Mouse (Mus musculus): ENCODE measurements around the gene Zfp605. TPM values are rescaled to one million over a fixed set of nuclear protein-coding genes. Genes with fewer than 3 reads are reported as not detected.

Zfp605 gene
- polyA plus RNA-seq, 1 experiment = 0.01 TPM

- no peak overlapping the region for H3K4me3 ChIP-seq (replicated peaks)
- TF ChIP-seq TAL1 (IDR thresholded peaks at IDR 0.05; ENCODE audit: low read length) = no peak
- no peak for TF ChIP-seq GATA1 (IDR thresholded peaks at IDR 0.05; ENCODE audit: low read length)
- peaks cover 53% of the 10 kb centered on the region for H3K36me3 ChIP-seq (ENCODE audit: control insufficient read depth)
- no peaks in the 10 kb centered on the region for H3K9me3 ChIP-seq (ENCODE audit: control insufficient read depth, low read length)
- no peaks in the 10 kb centered on the region for H3K27me3 ChIP-seq (ENCODE audit: control insufficient read depth)
- peaks cover 37% of the 10 kb centered on the region for H3K4me1 ChIP-seq (ENCODE audit: control insufficient read depth)
These were observed 29.4 kb downstream of the Zfp605 start for GRCm38 (mm10) chr5:110139325-110139724.

- H3K4me1 ChIP-seq (ENCODE audit: control insufficient read depth) = peaks cover 34% of the 10 kb centered on the region
- H3K9me3 ChIP-seq (ENCODE audit: control insufficient read depth, low read length) = no peaks in the 10 kb centered on the region
- no peak overlapping the region for H3K4me3 ChIP-seq (replicated peaks)
- TF ChIP-seq GATA1 (IDR thresholded peaks at IDR 0.05; ENCODE audit: low read length) (no peak), TAL1 (IDR thresholded peaks at IDR 0.05; ENCODE audit: low read length) (no peak)
- H3K36me3 ChIP-seq (ENCODE audit: control insufficient read depth) = peaks cover 64% of the 10 kb centered on the region
- no peaks in the 10 kb centered on the region for H3K27me3 ChIP-seq (ENCODE audit: control insufficient read depth)
These were observed 30.5 kb downstream of the Zfp605 start for GRCm38 (mm10) chr5:110140424-110140823.

GRCm38 (mm10) chr5:110142309-110142708 is 32.4 kb downstream of the Zfp605 start:
- TF ChIP-seq TAL1 (IDR thresholded peaks at IDR 0.05; ENCODE audit: low read length) (no peak), GATA1 (IDR thresholded peaks at IDR 0.05; ENCODE audit: low read length) (no peak)
- no peak overlapping the region for H3K4me3 ChIP-seq (replicated peaks)
- peaks cover 20% of the 10 kb centered on the region for H3K4me1 ChIP-seq (ENCODE audit: control insufficient read depth)
- H3K27me3 ChIP-seq (ENCODE audit: control insufficient read depth) = no peaks in the 10 kb centered on the region
- no peaks in the 10 kb centered on the region for H3K9me3 ChIP-seq (ENCODE audit: control insufficient read depth, low read length)
- H3K36me3 ChIP-seq (ENCODE audit: control insufficient read depth) = peaks cover 82% of the 10 kb centered on the region

- Histone ChIP-seq H3K4me3 (replicated peaks) (no peak overlapping the region), H3K4me1 (ENCODE audit: control insufficient read depth) (peaks cover 15% of the 10 kb centered on the region), H3K27me3 (ENCODE audit: control insufficient read depth) (no peaks in the 10 kb centered on the region), H3K36me3 (ENCODE audit: control insufficient read depth) (peaks cover 85% of the 10 kb centered on the region), H3K9me3 (ENCODE audit: control insufficient read depth, low read length) (no peaks in the 10 kb centered on the region)
- TF ChIP-seq GATA1 (IDR thresholded peaks at IDR 0.05; ENCODE audit: low read length) (no peak), TAL1 (IDR thresholded peaks at IDR 0.05; ENCODE audit: low read length) (no peak)
These were observed 33.1 kb downstream of the Zfp605 start for GRCm38 (mm10) chr5:110143007-110143406.

GRCm38 (mm10) chr5:110169374-110169773 is 59.5 kb downstream of the Zfp605 start:
- H3K36me3 ChIP-seq (ENCODE audit: control insufficient read depth) = peaks cover 82% of the 10 kb centered on the region
- no peaks in the 10 kb centered on the region for H3K9me3 ChIP-seq (ENCODE audit: control insufficient read depth, low read length)
- TF ChIP-seq GATA1 (IDR thresholded peaks at IDR 0.05; ENCODE audit: low read length) (no peak), TAL1 (IDR thresholded peaks at IDR 0.05; ENCODE audit: low read length) (no peak)
- H3K4me1 ChIP-seq (ENCODE audit: control insufficient read depth) = peaks cover 16% of the 10 kb centered on the region
- H3K27me3 ChIP-seq (ENCODE audit: control insufficient read depth) = no peaks in the 10 kb centered on the region
- no peak overlapping the region for H3K4me3 ChIP-seq (replicated peaks)

GRCm38 (mm10) chr5:110176362-110177020 is 66.6 kb downstream of the Zfp605 start, which contains the start of gene Golga3:
Golga3 (plus strand) TSS chr5:110176701.
- H3K4me1 ChIP-seq (ENCODE audit: control insufficient read depth) = peaks cover 51% of the 10 kb centered on the region
- TF ChIP-seq GATA1 (IDR thresholded peaks at IDR 0.05; ENCODE audit: low read length) = no peak
- H3K27me3 ChIP-seq (ENCODE audit: control insufficient read depth) = no peaks in the 10 kb centered on the region
- H3K9me3 ChIP-seq (ENCODE audit: control insufficient read depth, low read length) = no peaks in the 10 kb centered on the region
- peak within 1 kb of the TSS; percentile 64 for H3K4me3 ChIP-seq (replicated peaks)
- H3K36me3 ChIP-seq (ENCODE audit: control insufficient read depth) = peaks cover 16% of the 10 kb centered on the region

- no peaks in the 10 kb centered on the region for H3K27me3 ChIP-seq (ENCODE audit: control insufficient read depth)
- H3K4me1 ChIP-seq (ENCODE audit: control insufficient read depth) = peaks cover 51% of the 10 kb centered on the region
- H3K9me3 ChIP-seq (ENCODE audit: control insufficient read depth, low read length) = no peaks in the 10 kb centered on the region
- no peak for TF ChIP-seq TAL1 (IDR thresholded peaks at IDR 0.05; ENCODE audit: low read length)
- no peak for TF ChIP-seq GATA1 (IDR thresholded peaks at IDR 0.05; ENCODE audit: low read length)
- H3K36me3 ChIP-seq (ENCODE audit: control insufficient read depth) = peaks cover 15% of the 10 kb centered on the region
- peak overlapping the region; percentile 64 for H3K4me3 ChIP-seq (replicated peaks)
These were observed 67.1 kb downstream of the Zfp605 start for GRCm38 (mm10) chr5:110177021-110177420.

- Histone ChIP-seq H3K4me1 (ENCODE audit: control insufficient read depth) (peaks cover 40% of the 10 kb centered on the region), H3K36me3 (ENCODE audit: control insufficient read depth) (peaks cover 17% of the 10 kb centered on the region), H3K9me3 (ENCODE audit: control insufficient read depth, low read length) (no peaks in the 10 kb centered on the region), H3K4me3 (replicated peaks) (no peak overlapping the region), H3K27me3 (ENCODE audit: control insufficient read depth) (no peaks in the 10 kb centered on the region)
- TF ChIP-seq GATA1 (IDR thresholded peaks at IDR 0.05; ENCODE audit: low read length) (no peak), TAL1 (IDR thresholded peaks at IDR 0.05; ENCODE audit: low read length) (no peak)
These were observed 68.7 kb downstream of the Zfp605 start for GRCm38 (mm10) chr5:110178628-110179027.

Other genes with a start within 250 kb of the Zfp605 start
- gene Gm15446, start 186.7 kb upstream of the Zfp605 start, polyA plus RNA-seq (2012) = not detected in 2 replicates
- 0.07 TPM in 1 of 2 replicates, not detected in the other for gene Zfp932, start 113.6 kb upstream of the Zfp605 start, polyA plus RNA-seq (2012)
- gene Gm17655, start 37.6 kb upstream of the Zfp605 start, polyA plus RNA-seq (2012) = not detected in 2 replicates
- gene Gm35315, start 15.7 kb upstream of the Zfp605 start, polyA plus RNA-seq (2012) = 0.02 TPM in 1 of 2 replicates, not detected in the other
- 0.03 TPM in 1 of 2 replicates, not detected in the other for gene Plcxd1, start 10.1 kb upstream of the Zfp605 start, polyA plus RNA-seq (2012)
- gene Gtpbp6, start 1.9 kb upstream of the Zfp605 start, polyA plus RNA-seq (2012) = 2.2 and 2.8 TPM in 2 replicates
- 2.5 and 4.0 TPM in 2 replicates for gene Chfr, start 25.8 kb downstream of the Zfp605 start, polyA plus RNA-seq (2012)
- gene Golga3, start 66.6 kb downstream of the Zfp605 start, polyA plus RNA-seq (2012) = 0.05 and 0.09 TPM in 2 replicates
- 0.27 TPM in 2 replicates for gene Ankle2, start 120.9 kb downstream of the Zfp605 start, polyA plus RNA-seq (2012)
- 0.82 and 1.2 TPM in 2 replicates for gene Pgam5, start 159.8 kb downstream of the Zfp605 start, polyA plus RNA-seq (2012)
- 2.8 and 4.4 TPM in 2 replicates for gene Pxmp2, start 176.1 kb downstream of the Zfp605 start, polyA plus RNA-seq (2012)
- gene Pole, start 176.2 kb downstream of the Zfp605 start, polyA plus RNA-seq (2012) = 1.5 and 1.7 TPM in 2 replicates
- gene P2rx2, start 233.1 kb downstream of the Zfp605 start, polyA plus RNA-seq (2012) = not detected in 2 replicates
- not detected in 2 replicates for gene Lrcol1, start 234.6 kb downstream of the Zfp605 start, polyA plus RNA-seq (2012)

All from erythroblast, embryonic 14.5 days (primary cell).